Mouse (Mus musculus) CD4-positive naive resting alpha-beta T cell, adult 76 days (primary cell): ENCODE results near the gene 1700125H20Rik. TPM values are rescaled to one million over a fixed set of nuclear protein-coding genes. Genes with fewer than 3 reads are reported as not detected.

Experiments used
- total RNA-seq: library from RNA; stranded (reverse); gene quantifications from one replicate; pipeline ENCODE4 v1.2.4, GENCODE M21; 2023

1700125H20Rik gene
- total RNA-seq: not detected

DNA sequence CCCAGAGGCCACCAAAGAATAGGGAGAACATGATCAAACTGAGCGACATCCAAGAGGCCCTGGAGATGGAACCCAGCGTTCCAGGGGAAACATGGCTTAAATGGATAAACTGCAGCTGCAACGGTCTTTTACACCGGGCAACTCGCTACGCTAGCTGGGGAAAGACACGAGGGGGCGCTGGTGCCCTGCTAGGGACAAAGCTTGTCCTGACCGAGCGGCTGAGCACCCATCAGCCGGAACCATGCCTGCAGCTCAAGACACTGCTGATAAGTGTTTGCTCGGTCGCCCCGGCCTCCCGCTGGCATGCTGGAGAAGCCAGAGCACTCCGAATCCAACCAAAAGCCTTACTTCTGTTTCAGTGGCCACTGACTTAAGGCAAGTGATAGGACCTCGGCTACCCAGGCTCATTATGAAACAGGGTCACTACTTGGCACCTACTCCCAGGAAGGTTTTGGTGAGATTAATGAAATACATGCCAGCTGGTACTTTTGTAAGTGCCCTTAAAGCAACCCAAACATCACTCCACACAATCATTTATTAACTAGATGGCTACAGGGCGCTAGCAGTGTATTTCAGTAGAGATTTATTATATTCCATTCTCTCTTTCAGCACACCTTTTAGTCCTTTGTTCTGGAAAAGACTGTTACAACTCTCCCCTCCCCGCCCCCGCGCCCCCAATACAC, at the start of gene 1700125H20Rik:
1700125H20Rik (plus strand) TSS at position 347 of the 683 bp plus-strand sequence.

GRCm38 (mm10) chr11:85139581-85140540, 30.3 kb upstream of the 1700125H20Rik start, which contains the start of gene Usp32:
Gene Usp32, minus strand, starts transcription at chr11:85140161.

Other genes with a start within 250 kb of the 1700125H20Rik start
- gene Car4, start 212.6 kb upstream of the 1700125H20Rik start, total RNA-seq: not detected
- 34.9 TPM for gene Usp32, start 30.2 kb upstream of the 1700125H20Rik start, total RNA-seq
- gene Appbp2, start 64.7 kb downstream of the 1700125H20Rik start, total RNA-seq: 28.3 TPM
- gene Ppm1d, start 140.8 kb downstream of the 1700125H20Rik start, total RNA-seq: 22.7 TPM
- 71.6 TPM for gene Bcas3, start 182.8 kb downstream of the 1700125H20Rik start, total RNA-seq